Mouse (Mus musculus) ovary, adult 10 weeks (tissue): ENCODE measurements around the gene Grm5. TPM values are rescaled to one million over a fixed set of nuclear protein-coding genes. Genes with fewer than 3 reads are reported as not detected.

Experiments
- polyA plus RNA-seq: library from polyadenylated mRNA; stranded (reverse); fragments of 350-450 nt; fragmentation: Illumina TruSeq; extraction: RNeasy Lipid Tissue Mini Kit (QIAGEN cat#74804); gene quantifications from one replicate; pipeline ENCODE4 v1.2.3, GENCODE M21; 2014

Grm5 gene
- polyA plus RNA-seq, result not detected

GRCm38 (mm10) chr7:87583868-87584267 is at the start of gene Grm5:
Gene Grm5 (plus strand): TSS chr7:87584168.

Other genes starting within 250 kb of the Grm5 start
- 0.43 TPM for gene Tyr, start 90.7 kb upstream of the Grm5 start, polyA plus RNA-seq